Mouse (Mus musculus) right cerebral cortex, postnatal 4 days (tissue): ENCODE data around the gene Sptb.

Experiments
- DNase-seq: peaks from one replicate; pipeline ENCODE4 v3.0.0-alpha.2; 2022

Sptb gene

DNA sequence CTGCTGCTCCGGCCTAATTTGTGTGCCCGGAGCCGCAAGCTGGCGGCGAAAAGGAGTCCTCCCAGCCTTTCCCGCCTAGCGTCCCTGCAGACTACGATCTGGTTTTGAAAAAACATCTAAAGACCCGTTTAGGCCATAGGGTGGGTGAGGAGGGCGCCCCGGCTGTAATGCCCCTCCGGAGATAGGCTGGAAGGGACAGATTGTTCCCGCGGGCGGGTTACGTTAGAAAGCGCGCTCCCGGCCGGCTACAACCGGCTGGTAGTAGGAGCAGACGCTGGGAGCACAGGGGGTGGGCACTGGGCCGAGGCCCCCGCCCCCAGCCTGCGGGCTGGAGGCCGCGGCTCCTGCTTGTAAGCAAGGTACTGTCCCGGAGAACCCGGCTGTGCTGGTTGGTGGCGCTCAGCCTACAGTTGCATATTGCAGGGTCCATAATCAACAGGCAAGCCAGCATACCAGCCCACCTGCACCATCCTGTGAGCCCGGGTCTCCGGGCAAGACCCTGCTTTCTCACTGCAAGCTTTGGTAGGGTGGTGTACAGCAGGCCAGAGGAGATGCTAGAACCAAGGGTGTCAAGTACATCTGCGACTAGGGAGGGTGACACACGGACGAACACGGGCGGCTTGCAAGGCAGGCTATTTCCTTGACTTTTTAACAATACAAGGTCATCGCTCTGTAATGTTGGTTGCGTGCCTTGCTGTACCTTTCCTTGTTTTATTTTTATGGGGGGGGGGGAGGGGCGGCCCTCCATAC lies at the start of gene Sptb:
Sptb (minus strand) TSS at position 197 of the 750 bp plus-strand sequence.
- DNase-seq: peak; percentile 65

DNA sequence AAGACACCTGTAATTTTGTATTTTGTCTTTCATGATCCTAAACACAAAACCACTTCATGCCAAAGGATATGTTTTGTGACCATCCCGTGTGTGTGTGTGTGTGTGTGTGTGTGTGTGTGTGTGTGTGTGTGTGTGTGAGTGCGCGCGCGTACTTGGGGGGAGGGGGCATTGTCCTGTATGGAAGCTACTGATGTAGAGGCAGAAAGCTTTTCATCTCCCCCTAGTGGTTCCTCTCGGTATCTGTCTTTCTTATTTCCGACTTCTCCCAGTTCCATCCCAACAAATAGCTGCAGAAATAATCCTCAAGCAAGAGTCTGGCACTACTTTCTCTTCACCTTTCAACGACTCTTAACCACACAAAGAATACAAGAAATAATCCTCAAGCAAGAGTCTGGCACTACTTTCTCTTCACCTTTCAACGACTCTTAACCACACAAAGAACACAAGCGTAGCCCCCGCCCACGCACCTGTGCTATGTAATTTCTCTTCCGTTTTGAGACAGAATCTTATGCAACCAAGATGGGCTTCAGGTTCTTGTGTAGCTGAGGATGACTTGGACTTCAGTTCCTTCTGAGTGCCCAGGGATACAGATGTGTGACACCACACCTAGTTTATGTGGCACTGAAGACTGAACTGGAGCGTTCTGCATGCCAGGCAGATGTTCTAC lies 42.4 kb upstream of the Sptb start:
- peak; percentile 31 for DNase-seq

DNA sequence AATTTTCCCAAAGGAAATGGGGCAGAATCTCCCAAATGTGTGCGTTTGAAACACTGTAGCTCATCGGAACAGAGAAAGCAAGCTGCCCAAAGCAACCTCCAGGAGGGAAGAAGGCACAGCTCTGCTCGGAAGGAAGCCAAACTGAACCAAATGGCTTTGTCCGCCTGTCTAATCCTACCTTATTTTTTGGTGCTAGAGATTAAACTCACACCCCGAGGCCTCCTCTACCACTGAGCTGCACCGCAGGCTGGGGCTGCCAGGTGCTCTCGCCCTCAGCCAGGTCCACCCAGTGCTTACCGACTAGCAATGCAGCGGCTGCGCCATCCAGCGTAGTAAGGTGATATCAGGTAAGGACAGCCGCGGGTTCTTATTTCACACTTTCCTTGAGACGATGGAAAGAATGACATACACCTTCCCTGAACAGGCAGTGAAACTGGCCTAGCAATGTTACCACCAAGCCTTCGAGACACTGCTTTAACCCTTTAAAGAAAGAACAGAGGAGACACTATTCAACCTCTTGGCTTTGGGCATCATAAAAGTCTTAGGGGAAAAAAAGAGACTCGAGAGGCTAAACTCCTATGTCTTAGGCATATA lies 40.6 kb upstream of the Sptb start:
- DNase-seq: no peak

DNA sequence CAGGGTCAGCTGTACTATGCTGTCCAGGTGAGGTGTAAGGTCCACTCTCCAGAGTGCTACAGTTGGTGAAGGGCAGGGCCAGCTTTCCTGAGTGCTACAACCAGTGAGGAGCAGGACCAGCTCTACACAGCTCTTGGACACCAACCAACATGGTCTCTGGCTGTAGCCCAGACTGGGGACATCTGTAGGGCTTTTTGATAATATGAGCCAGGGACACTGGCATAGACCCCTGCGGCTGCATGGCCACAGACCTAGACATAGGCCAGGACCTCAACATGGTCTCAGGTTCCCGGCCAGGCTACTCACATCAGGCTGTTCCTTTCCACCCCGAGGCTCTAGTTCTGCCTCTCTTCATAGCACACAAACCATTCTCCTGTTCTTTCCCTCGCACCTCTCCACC lies 17.6 kb upstream of the Sptb start:
- no peak for DNase-seq

DNA sequence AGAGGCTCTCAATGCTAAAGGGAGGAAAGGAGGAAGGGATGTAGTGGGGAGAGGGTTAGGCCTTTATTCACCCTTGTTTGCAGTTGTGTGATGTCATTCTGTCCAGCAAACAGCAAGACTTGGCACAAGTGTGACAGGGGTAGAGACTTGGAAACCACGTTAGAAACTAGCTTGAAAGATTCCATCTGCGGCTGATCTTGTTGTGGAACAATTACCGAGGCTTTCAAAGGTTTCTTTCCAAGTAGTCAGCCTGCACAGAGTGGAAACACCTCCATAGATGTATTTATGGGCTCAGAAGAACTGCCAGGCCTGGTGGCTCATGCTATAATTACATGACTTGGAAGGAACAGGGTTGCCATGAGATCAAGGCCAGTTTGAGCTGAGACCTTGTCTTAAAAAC lies 11.7 kb upstream of the Sptb start:
- DNase-seq: no peak

DNA sequence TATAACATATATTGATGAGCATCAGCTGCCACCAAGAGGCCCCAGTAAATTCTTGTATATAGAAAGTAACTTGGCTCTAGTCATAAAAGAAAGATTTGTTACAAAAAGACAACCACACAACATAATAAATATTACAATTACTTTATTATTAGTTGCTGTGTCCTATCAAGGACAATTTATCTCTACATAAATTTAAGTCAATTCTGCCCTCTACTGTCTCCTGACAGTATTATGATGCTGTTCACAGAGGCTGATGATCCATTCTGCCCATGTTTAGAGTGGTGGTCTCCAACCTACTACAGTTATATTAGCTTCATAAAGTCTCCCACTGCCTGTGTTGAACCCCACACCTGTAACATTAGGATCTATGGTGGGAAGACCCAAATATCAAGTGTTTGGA lies 10.2 kb upstream of the Sptb start:
- no peak for DNase-seq

DNA sequence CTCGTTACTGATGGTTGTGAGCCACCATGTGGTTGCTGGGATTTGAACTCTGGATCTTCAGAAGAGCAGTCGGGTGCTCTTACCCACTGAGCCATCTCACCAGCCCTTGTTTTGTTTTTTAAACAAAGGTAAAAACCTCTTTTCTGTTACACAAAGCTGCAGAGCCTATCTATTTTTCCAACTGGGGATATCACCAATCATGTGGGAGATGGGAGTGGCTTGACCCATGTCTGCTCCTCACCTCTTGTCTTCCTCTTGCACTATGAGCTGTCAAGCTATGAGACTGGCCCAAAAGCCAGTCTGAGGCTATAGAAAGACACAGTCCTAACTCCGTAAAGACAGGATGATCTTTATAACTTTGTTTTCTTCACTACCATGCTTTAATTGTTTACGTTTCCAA lies 8.0 kb upstream of the Sptb start:
- no peak for DNase-seq

DNA sequence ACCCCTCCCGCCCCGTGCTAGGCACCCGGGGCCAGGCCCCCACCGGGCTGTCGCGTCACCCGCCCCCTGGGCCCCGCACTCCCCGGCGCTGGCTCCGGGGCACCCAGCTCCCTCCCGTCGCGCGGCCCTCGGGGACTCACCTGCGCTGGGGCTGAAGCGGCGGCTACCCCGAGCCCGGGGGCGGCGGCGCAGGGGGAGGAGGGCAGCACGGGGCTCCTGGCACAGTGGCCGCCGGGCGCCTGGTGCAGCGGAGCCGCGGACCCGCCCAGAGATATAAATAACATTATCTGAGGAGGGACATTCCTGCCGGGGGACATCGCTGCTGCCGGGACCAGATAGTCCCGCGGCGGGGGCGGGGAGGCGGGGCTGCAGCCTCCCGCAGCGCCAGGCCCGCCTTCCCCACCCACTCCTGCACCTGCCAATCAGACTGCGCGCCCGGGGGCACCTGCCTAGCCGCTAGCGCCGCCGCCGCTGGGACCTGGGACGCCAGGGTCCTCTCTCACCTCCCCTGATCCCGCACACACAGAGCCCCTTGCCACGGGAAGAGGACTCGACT lies 474 bp downstream of the Sptb start:
- peak; percentile 74 for DNase-seq

DNA sequence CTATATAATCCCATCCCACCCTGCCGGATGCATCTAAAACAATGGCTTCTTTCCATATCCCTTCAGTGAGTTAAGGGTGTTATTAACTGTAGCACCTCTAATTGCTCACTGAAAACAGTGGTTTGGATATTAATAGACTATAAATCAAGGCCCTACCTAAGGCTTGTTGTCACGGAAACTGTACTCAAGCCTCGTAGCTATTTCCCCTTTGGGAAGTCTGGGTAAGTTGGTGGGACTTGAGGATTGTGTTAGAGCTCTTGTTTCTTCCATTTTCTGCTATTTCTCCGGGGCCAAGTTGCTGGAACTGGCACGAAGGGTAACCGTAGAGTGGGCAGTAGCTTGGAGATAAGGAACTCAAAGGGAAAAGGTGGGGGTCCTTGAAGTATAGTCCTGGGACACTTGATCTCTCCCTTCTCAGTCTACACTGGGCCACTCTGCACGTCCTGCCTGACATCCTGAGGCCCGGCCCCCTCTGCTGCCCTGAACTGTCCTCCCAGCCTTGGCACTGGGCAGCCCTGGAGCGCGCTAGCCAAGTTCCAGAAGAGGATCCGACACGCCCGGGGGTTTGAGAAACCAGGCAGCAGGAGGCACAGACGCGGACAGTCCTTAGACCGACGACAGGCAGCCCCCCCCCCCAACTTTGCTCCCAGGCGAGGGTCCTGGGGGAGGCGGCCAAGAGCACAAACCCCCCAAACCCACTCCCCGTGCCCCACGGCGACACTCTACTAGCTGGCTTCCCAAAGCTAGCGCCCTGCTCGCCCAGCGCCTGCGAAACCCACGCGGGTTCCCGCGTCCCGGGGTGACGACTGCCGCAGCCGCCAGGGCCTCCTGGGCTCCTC lies 1.2 kb downstream of the Sptb start:
- DNase-seq: peak; percentile 47

DNA sequence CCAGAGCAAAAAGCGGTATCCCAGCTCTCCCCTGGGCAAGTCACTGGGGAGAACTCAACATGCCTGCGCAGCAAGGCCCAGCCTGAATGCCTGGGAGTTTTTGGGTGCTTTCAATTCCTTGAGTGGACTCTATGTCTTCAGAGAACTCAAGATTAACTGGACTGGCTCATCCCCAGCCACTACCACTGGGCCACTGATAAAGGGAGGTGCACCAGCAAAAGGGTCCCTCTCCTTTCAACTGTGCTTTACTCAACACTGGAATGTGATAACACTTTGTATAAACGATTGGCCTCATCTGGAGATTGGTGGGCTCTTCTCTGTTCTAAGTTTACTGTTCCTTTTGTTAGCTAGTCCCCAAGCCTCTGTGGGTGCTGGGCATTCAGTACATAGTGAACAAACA lies 2.2 kb downstream of the Sptb start:
- no peak for DNase-seq

DNA sequence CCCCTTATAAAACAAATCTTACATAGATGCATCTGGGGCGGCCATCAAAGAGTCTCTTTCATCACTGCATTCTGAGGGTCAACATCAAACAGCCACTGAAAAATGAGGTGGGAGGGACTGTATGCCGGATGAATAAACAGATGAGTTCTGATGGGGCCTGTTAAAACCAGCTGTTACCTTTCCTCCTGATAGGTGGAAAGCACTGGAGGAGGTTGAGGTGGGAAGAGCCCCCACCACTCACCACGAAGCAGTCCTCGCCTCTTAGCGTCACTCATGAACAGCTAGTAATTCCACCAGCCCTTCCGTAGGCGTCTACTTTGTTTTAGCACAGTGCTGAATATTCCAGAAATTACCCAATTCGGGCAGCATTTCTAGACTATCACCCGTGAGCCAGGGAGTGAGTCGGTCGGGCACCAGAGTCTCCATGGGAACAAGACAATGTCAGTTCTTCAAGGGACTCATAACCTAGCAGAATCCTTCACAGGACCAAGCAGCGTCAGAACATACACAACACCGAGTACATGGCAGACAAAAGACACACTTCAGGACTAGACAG lies 13.9 kb downstream of the Sptb start:
- no peak for DNase-seq

DNA sequence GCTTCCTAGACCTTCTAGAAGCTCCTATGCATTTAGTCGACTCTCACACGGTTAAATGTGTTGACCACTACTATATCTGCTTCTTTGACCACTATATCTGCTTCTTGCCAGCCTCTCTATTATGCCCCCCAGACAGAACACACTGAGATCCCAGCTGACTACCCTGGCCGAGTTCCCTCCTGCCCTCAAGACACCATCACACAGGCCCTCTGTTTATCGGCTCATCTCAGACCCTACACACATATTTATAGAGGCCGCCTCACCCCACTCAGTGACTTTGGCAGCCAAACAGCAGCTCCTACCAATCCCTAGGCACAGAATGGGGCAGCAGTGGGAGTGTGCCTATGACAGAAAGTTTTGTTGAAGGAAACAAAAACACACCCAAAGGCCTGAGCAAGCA lies 14.6 kb downstream of the Sptb start:
- DNase-seq: no peak

DNA sequence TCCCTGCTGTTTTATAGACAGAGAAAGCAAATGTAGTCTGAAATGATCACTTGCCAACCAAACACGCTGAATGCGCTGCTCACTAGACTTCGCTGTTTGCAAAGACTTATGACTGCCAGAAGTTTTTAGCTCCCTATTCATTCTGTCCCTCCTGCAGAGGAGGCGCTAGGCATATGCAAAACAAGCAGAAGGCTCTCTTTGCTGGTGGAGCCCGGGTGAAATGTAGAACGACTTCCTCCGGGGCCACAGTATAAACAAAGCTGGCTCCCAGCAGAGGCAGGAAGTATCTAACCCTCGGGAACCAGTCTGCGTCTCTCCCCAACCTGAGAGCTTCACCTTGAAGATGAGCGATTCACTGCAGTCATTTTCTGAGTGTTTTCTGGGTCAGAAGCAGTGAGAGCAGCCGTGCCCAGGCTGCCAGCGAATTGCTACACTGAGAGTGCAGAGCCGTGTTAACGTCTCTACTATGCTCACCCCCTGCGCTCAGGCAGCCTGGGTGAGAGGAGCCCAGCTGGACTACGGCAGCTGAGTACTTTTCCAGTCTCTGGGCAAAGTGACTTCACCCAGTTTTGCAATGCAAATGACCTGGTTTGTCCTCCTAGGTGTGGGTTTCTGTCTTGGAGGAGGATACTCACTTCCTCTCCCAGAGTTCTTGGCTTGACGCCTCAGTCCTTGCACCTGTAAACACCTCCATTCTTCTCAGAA lies 15.4 kb downstream of the Sptb start:
- DNase-seq: peak; percentile 22

DNA sequence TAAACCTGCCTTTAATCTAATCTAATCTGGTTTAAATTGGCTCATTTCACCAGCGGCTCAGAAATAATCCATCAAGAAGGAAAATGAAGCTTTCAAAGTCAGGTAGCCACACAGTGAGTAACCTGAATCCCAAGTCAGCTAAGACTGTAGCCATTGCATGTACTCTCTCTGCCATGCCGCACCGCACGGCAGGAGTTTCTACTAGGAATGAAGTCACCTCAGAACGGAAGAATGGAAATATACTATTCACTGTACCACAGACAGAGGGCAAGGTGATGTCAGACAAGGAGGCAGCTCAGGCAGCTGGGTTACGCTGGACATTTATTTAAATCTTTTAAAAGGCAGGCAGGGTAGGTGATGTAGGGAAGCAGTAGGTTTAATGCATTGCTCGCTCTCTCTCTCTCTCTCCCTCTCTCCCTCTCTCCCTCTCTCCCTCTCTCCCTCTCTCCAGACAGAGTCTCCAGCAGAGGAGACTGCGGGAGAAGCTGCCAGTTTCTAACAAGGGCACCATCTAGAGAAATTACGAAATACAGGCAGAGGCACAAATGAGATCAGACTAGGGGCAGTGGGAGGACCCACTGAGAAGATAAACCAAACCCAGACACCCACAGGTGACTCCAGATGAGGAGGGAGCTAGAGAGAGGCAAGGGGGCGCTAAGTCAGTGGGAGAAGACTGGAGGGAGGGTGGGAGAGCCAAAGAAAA lies 22.7 kb downstream of the Sptb start:
- DNase-seq: no peak

DNA sequence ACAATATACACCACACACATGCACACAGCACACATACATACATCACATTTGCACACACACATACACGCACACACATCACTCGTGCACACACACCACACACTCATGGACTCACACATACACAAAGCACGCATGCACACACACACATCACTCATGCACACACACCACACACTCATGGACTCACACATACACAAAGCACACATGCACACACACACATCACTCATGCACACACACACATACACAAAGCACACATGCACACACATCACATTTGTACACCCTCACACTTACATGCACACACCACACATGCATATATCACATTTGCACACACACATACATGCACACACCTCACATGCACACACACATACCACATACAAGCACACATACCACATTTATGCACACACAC lies 24.7 kb downstream of the Sptb start:
- DNase-seq: no peak

DNA sequence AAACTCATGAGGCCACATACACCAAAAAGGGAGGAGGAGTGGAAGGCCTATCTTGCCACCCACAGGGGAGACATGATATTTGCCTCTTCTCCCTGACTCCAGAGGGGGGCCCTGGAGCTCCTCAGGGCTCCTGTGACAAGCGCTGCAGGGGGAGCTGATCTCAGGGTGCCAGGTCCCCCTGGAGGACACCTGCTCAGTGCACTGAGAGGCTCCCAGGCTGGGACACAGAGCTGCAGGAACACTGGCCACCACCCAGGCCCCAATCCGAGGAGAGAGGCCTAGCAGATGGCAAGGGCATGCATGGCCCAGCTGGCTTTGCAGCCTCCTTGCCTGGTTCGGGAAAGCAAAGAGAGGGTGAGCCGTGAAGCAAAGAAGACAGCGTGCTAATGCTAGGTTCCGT lies 25.9 kb downstream of the Sptb start:
- no peak for DNase-seq

DNA sequence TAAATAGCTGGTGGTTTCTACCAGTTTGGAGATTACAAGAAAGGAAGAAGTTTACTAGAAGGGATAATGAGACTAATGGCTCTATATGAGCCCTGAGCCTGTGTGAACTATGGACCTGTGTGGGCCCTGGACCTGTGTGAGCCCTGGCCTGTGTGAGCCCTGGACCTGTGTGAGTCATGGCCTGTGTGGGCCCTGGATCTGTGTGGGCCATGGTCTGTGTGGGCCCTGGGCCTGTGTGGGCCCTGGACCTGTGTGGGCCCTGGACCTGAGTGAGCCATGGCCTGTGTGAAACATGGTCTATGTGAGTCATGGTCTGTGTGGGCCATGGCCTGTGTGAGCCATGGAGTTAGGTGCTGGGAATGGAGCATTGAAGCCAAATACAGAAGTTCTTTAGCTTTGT lies 28.4 kb downstream of the Sptb start:
- no peak for DNase-seq

DNA sequence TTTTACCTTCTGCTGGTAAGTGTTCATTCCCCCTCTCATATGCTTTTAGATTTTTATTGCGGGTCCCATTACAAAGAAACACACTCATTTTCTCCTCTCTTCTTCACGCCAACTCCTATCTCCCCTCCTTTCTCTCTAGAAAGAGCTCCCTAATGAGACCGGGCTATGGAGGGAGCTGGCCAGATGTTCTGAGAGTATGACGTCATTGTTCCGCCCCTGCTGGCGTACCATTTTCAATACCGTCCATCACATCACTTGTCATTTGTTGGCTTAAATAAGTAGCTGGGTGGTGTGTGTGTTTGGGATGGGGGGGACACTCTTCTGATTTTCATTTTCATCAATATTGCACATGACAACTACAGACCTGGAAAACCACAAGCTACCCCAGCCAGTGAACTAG lies 33.3 kb downstream of the Sptb start:
- DNase-seq: no peak

DNA sequence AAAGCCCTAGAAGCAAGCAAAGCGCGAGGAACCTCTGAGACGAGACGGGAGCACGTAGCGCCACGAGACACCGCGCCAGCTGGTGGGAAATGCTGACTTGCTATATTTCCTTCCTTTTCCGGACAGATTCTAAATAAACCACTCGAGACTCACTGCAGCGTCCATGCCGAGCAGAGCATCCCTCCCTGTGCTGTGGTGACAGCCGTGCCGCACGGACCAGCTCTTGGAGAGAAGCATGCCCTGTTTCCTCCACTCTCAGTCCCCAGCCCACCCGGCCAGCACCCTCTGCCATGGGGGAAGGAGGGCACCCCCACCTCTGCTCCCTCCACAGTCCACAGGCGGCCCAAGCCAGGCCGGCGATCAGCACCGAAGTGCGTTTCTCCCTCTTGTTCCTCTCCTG lies 33.9 kb downstream of the Sptb start:
- peak; percentile 21 for DNase-seq

DNA sequence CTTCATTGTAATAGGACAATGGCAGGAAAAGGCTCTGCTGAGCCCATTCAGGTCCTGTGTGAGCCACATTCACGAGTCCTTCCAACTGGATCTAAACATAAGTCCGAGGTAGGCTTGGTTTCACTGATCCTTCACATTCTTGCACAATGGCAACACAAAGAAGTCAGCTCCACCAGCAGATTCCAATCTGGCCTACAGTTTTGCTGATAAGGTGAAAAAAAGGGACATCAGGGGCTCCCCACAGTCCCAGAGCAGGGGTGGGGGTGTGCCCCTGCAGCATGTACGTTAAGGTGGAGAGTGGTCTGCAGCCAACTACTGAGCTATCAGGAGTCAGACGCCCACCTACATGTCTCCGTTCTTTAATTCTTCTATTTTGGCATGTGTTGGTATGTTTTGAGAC lies 35.0 kb downstream of the Sptb start:
- no peak for DNase-seq

DNA sequence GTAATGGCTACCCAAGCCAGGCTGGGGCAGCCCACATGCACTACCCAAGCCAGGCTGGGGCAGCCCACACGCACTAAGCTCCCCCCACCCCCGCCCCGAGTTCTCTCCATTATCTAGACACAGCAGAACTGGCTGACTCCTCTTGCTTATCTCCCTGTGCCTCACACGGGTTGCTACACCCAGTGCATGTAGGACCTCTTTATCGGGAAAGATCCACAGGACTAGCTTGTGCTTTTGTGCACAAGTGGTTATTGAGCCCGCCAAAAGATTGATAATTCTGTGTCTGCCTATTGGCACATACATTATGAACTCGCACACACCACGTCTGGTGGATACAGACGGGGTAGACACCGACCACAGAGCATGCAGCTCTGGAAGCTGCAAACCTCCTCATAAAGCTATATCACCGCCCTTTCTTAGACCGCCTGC lies 36.5 kb downstream of the Sptb start:
- no peak for DNase-seq
